Mouse (Mus musculus) cerebellum, adult 2 months (tissue): Measurements from ENCODE around the gene Klrg2.

Experiments
- CTCF ChIP-seq: fragments of 200-500 bp; IDR thresholded peaks from 2 replicates; pipeline ENCODE4 v1.5.1; 2011; ENCODE audit warnings: low read depth, mild to moderate bottlenecking, control low read depth, low read length, moderate library complexity, borderline replicate concordance; ENCODE audit not compliant: insufficient read depth
- POLR2A ChIP-seq: fragments of 200-500 bp; IDR thresholded peaks from 2 replicates; pipeline ENCODE4 v1.6.1; 2011; ENCODE audit warnings: low read length, control low read depth, borderline replicate concordance; ENCODE audit not compliant: insufficient read depth

- TF ChIP-seq CTCF (no peak), POLR2A (no peak)
Observed at GRCm38 (mm10) chr6:38636852-38637618, at the start of gene Klrg2.
